ENCODE assay signal across 16 mouse cellular contexts in the genomic region with DNA sequence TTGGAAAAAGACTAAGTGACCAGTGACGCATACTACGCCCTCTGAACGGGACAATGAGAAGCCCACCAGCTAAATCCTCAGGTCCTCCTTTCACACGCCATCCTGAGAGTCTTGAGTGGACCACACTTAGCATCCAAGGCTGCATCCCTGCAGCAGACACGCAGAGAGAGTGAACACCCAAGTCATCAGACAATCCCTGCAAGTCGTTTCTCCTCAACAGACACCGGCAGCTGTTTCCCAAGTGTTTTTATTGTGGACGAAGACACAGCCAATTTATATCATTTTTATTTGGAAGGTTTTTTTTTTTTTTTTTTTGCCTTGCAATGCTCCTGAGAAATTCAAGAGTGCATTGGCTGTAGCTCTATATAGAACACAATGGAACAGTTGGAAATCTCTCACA.
"Had no signal": no experiment of that assay in that cellular context is flagged by ENCODE, and none has a peak within 500 bp of the region (broad histone marks: within the 10 kb centered on the region; RNA-seq: fewer than 3 reads in every experiment).

No protein-coding gene starts in this region.

- H3K9me3 ChIP-seq: megakaryocyte, embryonic 14.5 days; midbrain, embryonic 13.5 days; midbrain, embryonic 15.5 days; neural tube, embryonic 12.5 days; stomach, embryonic 15.5 days had no signal

- H3K4me1 ChIP-seq: megakaryocyte, embryonic 14.5 days; midbrain, embryonic 13.5 days; midbrain, embryonic 15.5 days; neural tube, embryonic 12.5 days had no signal

- DNase-seq: liver, postnatal 0 days; lung, adult 2 months; lung, postnatal 14 days; lung, postnatal 36 days; right cerebral cortex, postnatal 14 days; thymus, adult 2 months; thymus, postnatal 25 days; thymus, postnatal 4 days had no signal

- H3K4me3 ChIP-seq: megakaryocyte, embryonic 14.5 days; midbrain, embryonic 13.5 days; midbrain, embryonic 15.5 days; neural tube, embryonic 12.5 days; stomach, embryonic 15.5 days had no signal

- H3K4me2 ChIP-seq: midbrain, embryonic 11.5 days; midbrain, embryonic 13.5 days; midbrain, embryonic 15.5 days; neural tube, embryonic 12.5 days; stomach, embryonic 15.5 days had no signal

- H3K9ac ChIP-seq: liver, postnatal 0 days; midbrain, embryonic 13.5 days; midbrain, embryonic 15.5 days; neural tube, embryonic 12.5 days; stomach, embryonic 15.5 days had no signal

- H3K27me3 ChIP-seq: megakaryocyte, embryonic 14.5 days; midbrain, embryonic 13.5 days; midbrain, embryonic 15.5 days; neural tube, embryonic 12.5 days; stomach, embryonic 15.5 days had no signal

- H3K27ac ChIP-seq: macrophage; midbrain, embryonic 13.5 days; midbrain, embryonic 15.5 days; neural tube, embryonic 12.5 days; stomach, embryonic 15.5 days; stomach, postnatal 0 days had no signal

- ATAC-seq: liver, postnatal 0 days; midbrain, embryonic 13.5 days; midbrain, embryonic 15.5 days had no signal
